ENCODE assay signal across 8 mouse cellular contexts in genomic region chr9:59539441-59540137, GRCm38 (mm10). TPM values are rescaled to one million over a fixed set of nuclear protein-coding genes. Genes with fewer than 3 reads are reported as not detected.
A peak's percentile ranks its signal among the peaks of the same experiment; 100 is the strongest.
DNase-seq lines count a peak whose midpoint lies in the region; ATAC-seq and TF ChIP-seq lines count a peak whose summit lies in the region.

Gene Hexa (plus strand): TSS chr9:59539540.
Gene Tmem202 (minus strand): TSS chr9:59539847.

- WGBS in embryonic facial prominence, embryonic 10.5 days = 6% methylated on average over 55 of the region's 55 CpGs
- 2% methylated on average over 55 of the region's 55 CpGs for WGBS in limb, embryonic 13.5 days
- 4% methylated on average over 55 of the region's 55 CpGs for WGBS in midbrain, embryonic 15.5 days
- WGBS in spleen, adult 2 months = under 1% methylated on average over 55 of the region's 55 CpGs

- H3K4me1 ChIP-seq in erythroblast, embryonic 14.5 days (ENCODE audit: control insufficient read depth) = peaks cover 16% of the 10 kb centered on the region
- peaks cover 23% of the 10 kb centered on the region for H3K4me1 ChIP-seq in embryonic facial prominence, embryonic 10.5 days
- H3K4me1 ChIP-seq in limb, embryonic 13.5 days = peaks cover 19% of the 10 kb centered on the region
- peaks cover 32% of the 10 kb centered on the region for H3K4me1 ChIP-seq in midbrain, embryonic 15.5 days
- peaks cover 17% of the 10 kb centered on the region; the same call in 1 of the 2 replicates for H3K4me1 ChIP-seq in spleen, adult 2 months (ENCODE audit: control insufficient read depth, insufficient read depth, insufficient read length)

- no peak for ATAC-seq in erythroblast, adult 5-6 weeks (replicated peaks; ENCODE audit: low FRiP score, poor library complexity, severe bottlenecking)
- ATAC-seq in limb, embryonic 13.5 days (ENCODE audit: low FRiP score, low read depth) = peak; percentile 95
- peak; percentile 93 for ATAC-seq in midbrain, embryonic 15.5 days (replicated peaks)

- H3K4me2 ChIP-seq in limb, embryonic 13.5 days (replicated peaks) = peak within 1 kb of the TSS; percentile 85
- peak within 1 kb of the TSS; percentile 72 for H3K4me2 ChIP-seq in midbrain, embryonic 15.5 days

- H3K9me3 ChIP-seq in erythroblast, embryonic 14.5 days (ENCODE audit: control insufficient read depth, low read length) = no peaks in the 10 kb centered on the region
- H3K9me3 ChIP-seq in embryonic facial prominence, embryonic 10.5 days = no peaks in the 10 kb centered on the region
- H3K9me3 ChIP-seq in limb, embryonic 13.5 days = no peaks in the 10 kb centered on the region
- no peaks in the 10 kb centered on the region for H3K9me3 ChIP-seq in midbrain, embryonic 15.5 days

- peak within 1 kb of the TSS; percentile 66 for H3K4me3 ChIP-seq in erythroblast, embryonic 14.5 days (replicated peaks)
- peak within 1 kb of the TSS; percentile 73 for H3K4me3 ChIP-seq in embryonic facial prominence, embryonic 10.5 days
- H3K4me3 ChIP-seq in limb, embryonic 13.5 days = peak within 1 kb of the TSS; percentile 74
- peak within 1 kb of the TSS; percentile 77 for H3K4me3 ChIP-seq in midbrain, embryonic 15.5 days
- peak within 1 kb of the TSS; percentile 77 for H3K4me3 ChIP-seq in spleen, adult 2 months (ENCODE audit: extremely low read depth, insufficient read depth, insufficient read length)

- TF ChIP-seq POLR2A in spleen, adult 2 months (IDR thresholded peaks at IDR 0.05; ENCODE audit: low read depth, low read length) = peak; percentile 71

- peak within 1 kb of the TSS; percentile 83 for H3K9ac ChIP-seq in limb, embryonic 13.5 days
- H3K9ac ChIP-seq in midbrain, embryonic 15.5 days = peak within 1 kb of the TSS; percentile 58

- no peaks in the 10 kb centered on the region for H3K36me3 ChIP-seq in erythroblast, embryonic 14.5 days (ENCODE audit: control insufficient read depth)
- H3K36me3 ChIP-seq in embryonic facial prominence, embryonic 10.5 days (replicated peaks) = no peaks in the 10 kb centered on the region
- no peaks in the 10 kb centered on the region for H3K36me3 ChIP-seq in limb, embryonic 13.5 days
- H3K36me3 ChIP-seq in midbrain, embryonic 15.5 days (replicated peaks) = no peaks in the 10 kb centered on the region
- no peaks in the 10 kb centered on the region for H3K36me3 ChIP-seq in spleen, adult 2 months (ENCODE audit: control insufficient read depth, insufficient read depth, low read length)

- H3K27ac ChIP-seq in embryonic facial prominence, embryonic 10.5 days (replicated peaks) = peak within 1 kb of the TSS; percentile 77
- H3K27ac ChIP-seq in limb, embryonic 13.5 days = no peak within 1 kb of the TSS
- H3K27ac ChIP-seq in midbrain, embryonic 15.5 days = peak within 1 kb of the TSS; percentile 47; the same call in 1 of the 2 replicates
- peak within 1 kb of the TSS; percentile 88 for H3K27ac ChIP-seq in spleen, adult 2 months (ENCODE audit: insufficient read depth, low read length)

- H3K27me3 ChIP-seq in erythroblast, embryonic 14.5 days (ENCODE audit: control insufficient read depth) = peaks cover 30% of the 10 kb centered on the region
- H3K27me3 ChIP-seq in embryonic facial prominence, embryonic 10.5 days (replicated peaks; ENCODE audit: low read depth, poor library complexity, severe bottlenecking) = no peaks in the 10 kb centered on the region
- no peaks in the 10 kb centered on the region for H3K27me3 ChIP-seq in limb, embryonic 13.5 days
- H3K27me3 ChIP-seq in midbrain, embryonic 15.5 days (replicated peaks) = no peaks in the 10 kb centered on the region
- H3K27me3 ChIP-seq in spleen, adult 2 months (ENCODE audit: control insufficient read depth, insufficient read depth, low read length) = no peaks in the 10 kb centered on the region

- peak; percentile 94 for DNase-seq in embryonic facial prominence, embryonic 10.5 days (ENCODE audit: low spot score)
- peak; percentile 86 to 89 for DNase-seq in heart, adult 18-20 months
- DNase-seq in kidney, adult 18-20 months = peak; percentile 78
- peak; percentile 65 to 68 for DNase-seq in spleen, adult 2 months (ENCODE audit: low read depth in 1 of 2, low spot score in 2 of 2)

- no peak for TF ChIP-seq CTCF in spleen, adult 2 months (IDR thresholded peaks at IDR 0.05; ENCODE audit: extremely low read depth, insufficient read depth, insufficient read length, insufficient replicate concordance)

RNA-seq across cellular contexts. Expression of gene Hexa, which starts in this region (rescaled TPM):
- 0.42 and 0.60 TPM in 2 replicates for polyA plus RNA-seq in erythroblast, embryonic 14.5 days (2012)
- 24.2 and 25.7 TPM in 2 replicates for total RNA-seq in erythroblast, adult 5-6 weeks (2015; ENCODE audit: low replicate concordance)
- 36.8 and 52.1 TPM in 2 replicates for total RNA-seq in erythroblast, adult 5-6 weeks (2017; ENCODE audit: low replicate concordance)
- 42.5 and 43.2 TPM in 2 replicates for polyA plus RNA-seq in embryonic facial prominence, embryonic 10.5 days (2016; fragmentation: Nextera tagmentation; extraction: Ambion mirVana)
- 10 to 100 TPM; 49.6 to 54.9 TPM for total RNA-seq in heart, adult 18-20 months (2021)
- polyA plus RNA-seq in limb, embryonic 13.5 days (2015; fragmentation: Nextera tagmentation; extraction: Ambion mirVana) = 73.2 and 76.8 TPM in 2 replicates
- polyA plus RNA-seq in midbrain, embryonic 15.5 days (2015; fragmentation: Nextera tagmentation; extraction: Ambion mirVana) = 61.2 and 67.6 TPM in 2 replicates
- 72.4 and 89.5 TPM in 2 replicates for polyA plus RNA-seq in spleen, adult 2 months (2012; rRNA removed)

RNA-seq across cellular contexts. Expression of gene Tmem202, which starts in this region (rescaled TPM):
- polyA plus RNA-seq in erythroblast, embryonic 14.5 days (2012) = 0.03 TPM in 1 of 2 replicates, not detected in the other
- not detected in 2 replicates for total RNA-seq in erythroblast, adult 5-6 weeks (2015; ENCODE audit: low replicate concordance)
- not detected in 2 replicates for total RNA-seq in erythroblast, adult 5-6 weeks (2017; ENCODE audit: low replicate concordance)
- polyA plus RNA-seq in embryonic facial prominence, embryonic 10.5 days (2016; fragmentation: Nextera tagmentation; extraction: Ambion mirVana) = not detected in 2 replicates
- total RNA-seq in heart, adult 18-20 months (2021) = under 1 TPM; 0.40 to 0.93 TPM
- polyA plus RNA-seq in limb, embryonic 13.5 days (2015; fragmentation: Nextera tagmentation; extraction: Ambion mirVana) = 0.18 and 0.29 TPM in 2 replicates
- polyA plus RNA-seq in midbrain, embryonic 15.5 days (2015; fragmentation: Nextera tagmentation; extraction: Ambion mirVana) = 0.42 and 0.67 TPM in 2 replicates
- 0.50 and 1.0 TPM in 2 replicates for polyA plus RNA-seq in spleen, adult 2 months (2012; rRNA removed)

Comparison
In these comparisons a context has a peak if more than half of its experiments do, and no peak if none do; other contexts are left out.
1. RNA of gene Hexa (polyA plus RNA-seq): 73.2 to 76.8 TPM in limb, embryonic 13.5 days, 72.4 to 89.5 TPM in spleen, adult 2 months, 61.2 to 67.6 TPM in midbrain, embryonic 15.5 days and 42.5 to 43.2 TPM in embryonic facial prominence, embryonic 10.5 days; 0.42 to 0.60 TPM in erythroblast, embryonic 14.5 days; every median in the first group is over 10 times any median in the second.
2. Peak in every context shown above with its lines, with median percentiles within 50 percentile points of each other: H3K4me3 ChIP-seq and DNase-seq.